ENCODE assay signal across 14 mouse cellular contexts in the genomic region with DNA sequence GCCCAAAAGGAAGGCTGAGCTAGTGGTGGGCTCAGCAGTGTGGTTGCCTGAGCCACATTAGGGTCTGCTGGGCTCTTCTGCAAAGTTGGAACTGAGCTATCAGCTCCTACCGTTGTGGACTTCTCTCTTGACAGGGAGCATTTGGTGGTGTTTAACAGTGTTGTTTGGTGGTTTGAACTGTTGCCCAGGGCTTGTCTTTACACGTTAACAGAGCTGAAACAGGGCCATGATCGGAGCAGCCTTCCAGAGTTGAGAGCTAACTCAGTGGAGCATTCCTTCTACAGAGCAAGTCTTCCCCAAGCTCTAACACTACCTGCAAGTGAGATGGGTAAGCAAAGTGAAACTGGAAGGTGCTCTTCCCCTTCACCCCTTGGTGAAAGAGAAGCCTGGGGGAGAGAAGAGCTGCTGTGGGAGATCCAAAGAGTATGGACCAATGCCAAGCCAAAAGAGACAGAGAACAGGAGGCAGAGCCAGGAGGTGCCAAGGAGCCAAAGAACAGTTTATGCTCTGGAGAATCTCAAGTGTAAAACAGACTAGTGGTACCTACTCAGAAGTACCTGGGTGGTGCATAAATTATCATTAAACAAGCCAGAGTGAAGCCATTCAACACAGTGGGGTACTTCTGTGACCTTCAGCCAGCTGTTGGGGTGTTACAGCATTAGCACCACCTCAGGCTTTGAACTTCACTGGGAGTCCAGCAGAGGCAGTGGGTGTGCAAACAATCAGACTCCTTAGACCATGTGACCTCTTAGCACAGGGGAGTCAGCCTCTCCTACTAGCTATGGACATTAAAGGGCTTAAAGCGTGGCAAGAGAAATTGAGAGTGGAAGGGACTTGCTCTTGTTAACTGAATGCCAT.
A peak's percentile ranks its signal among the peaks of the same experiment; 100 is the strongest.
DNase-seq lines count a peak whose midpoint lies in the region; ATAC-seq and TF ChIP-seq lines count a peak whose summit lies in the region.
"Had no signal": no experiment of that assay in that cellular context is flagged by ENCODE, and none has a peak within 500 bp of the region (broad histone marks: within the 10 kb centered on the region; RNA-seq: fewer than 3 reads in every experiment).

No protein-coding gene starts in this region.

- no peaks in the 10 kb centered on the region for H3K9me3 ChIP-seq in forebrain, embryonic 15.5 days
- H3K9me3 ChIP-seq in forebrain, embryonic 11.5 days (ENCODE audit: control insufficient read depth, low read length) = no peaks in the 10 kb centered on the region
- no peaks in the 10 kb centered on the region for H3K9me3 ChIP-seq in lung, embryonic 15.5 days
- no peaks in the 10 kb centered on the region for H3K9me3 ChIP-seq in embryonic facial prominence, embryonic 15.5 days (replicated peaks)
- no peaks in the 10 kb centered on the region for H3K9me3 ChIP-seq in stomach, embryonic 14.5 days (ENCODE audit: control insufficient read depth, low read depth, low read length)
- H3K9me3 ChIP-seq: embryonic facial prominence, embryonic 13.5 days; hindbrain, embryonic 12.5 days; liver, embryonic 15.5 days had no signal

- peaks cover 18% of the 10 kb centered on the region for H3K4me1 ChIP-seq in forebrain, embryonic 15.5 days
- no peaks in the 10 kb centered on the region for H3K4me1 ChIP-seq in forebrain, embryonic 11.5 days (replicated peaks; ENCODE audit: control insufficient read depth, insufficient read depth, low read length)
- H3K4me1 ChIP-seq in lung, embryonic 15.5 days = peaks cover 10% of the 10 kb centered on the region
- no peaks in the 10 kb centered on the region for H3K4me1 ChIP-seq in lung, adult 2 months (ENCODE audit: control insufficient read depth, insufficient read depth, low read length)
- peaks cover 32% of the 10 kb centered on the region for H3K4me1 ChIP-seq in embryonic facial prominence, embryonic 15.5 days
- H3K4me1 ChIP-seq in stomach, embryonic 14.5 days (ENCODE audit: control insufficient read depth, insufficient read depth, low read length) = peaks cover 7% of the 10 kb centered on the region; the same call in 1 of the 2 replicates
- H3K4me1 ChIP-seq: liver, embryonic 15.5 days had no signal

- DNase-seq in forebrain, embryonic 11.5 days (ENCODE audit: low spot score) = no peak
- no peak for DNase-seq in lung, adult 2 months
- no peak for DNase-seq in left cerebral cortex, adult 18-20 months (ENCODE audit: low spot score in 2 of 2)
- DNase-seq in layer of hippocampus, postnatal 25 days (ENCODE audit: extremely low spot score in 1 of 2, low spot score in 1 of 2) = no peak
- DNase-seq: cerebellum, adult 11 months; gastrocnemius, postnatal 36 days; right cerebral cortex, adult 18-20 months had no signal

- TF ChIP-seq POLR2A in lung, adult 2 months (IDR thresholded peaks at IDR 0.05; ENCODE audit: borderline replicate concordance, extremely low read depth, low read depth, low read length) = no peak

- no peak overlapping the region for H3K4me3 ChIP-seq in forebrain, embryonic 15.5 days
- no peak overlapping the region for H3K4me3 ChIP-seq in forebrain, embryonic 11.5 days (ENCODE audit: low read depth, low read length)
- H3K4me3 ChIP-seq in lung, embryonic 15.5 days = no peak overlapping the region
- H3K4me3 ChIP-seq in lung, adult 2 months (replicated peaks; ENCODE audit: extremely low read depth, low read depth, low read length) = no peak overlapping the region
- H3K4me3 ChIP-seq in embryonic facial prominence, embryonic 15.5 days (replicated peaks) = no peak overlapping the region
- no peak overlapping the region for H3K4me3 ChIP-seq in stomach, embryonic 14.5 days (ENCODE audit: low read depth, low read length)
- H3K4me3 ChIP-seq: embryonic facial prominence, embryonic 13.5 days; hindbrain, embryonic 12.5 days; liver, embryonic 15.5 days had no signal

- no peak for TF ChIP-seq CTCF in lung, adult 2 months (IDR thresholded peaks at IDR 0.05; ENCODE audit: insufficient read depth, low read length)

- no peaks in the 10 kb centered on the region for H3K27me3 ChIP-seq in forebrain, embryonic 15.5 days
- no peaks in the 10 kb centered on the region for H3K27me3 ChIP-seq in forebrain, embryonic 11.5 days (ENCODE audit: control insufficient read depth, insufficient read depth, low read length)
- no peaks in the 10 kb centered on the region for H3K27me3 ChIP-seq in lung, embryonic 15.5 days
- no peaks in the 10 kb centered on the region for H3K27me3 ChIP-seq in embryonic facial prominence, embryonic 15.5 days
- no peaks in the 10 kb centered on the region for H3K27me3 ChIP-seq in stomach, embryonic 14.5 days (ENCODE audit: control insufficient read depth, insufficient read depth, low read length)
- H3K27me3 ChIP-seq: embryonic facial prominence, embryonic 13.5 days; hindbrain, embryonic 12.5 days; liver, embryonic 15.5 days had no signal

- peak; percentile 17; the same call in 1 of the 2 replicates for ATAC-seq in forebrain, embryonic 15.5 days (replicated peaks)
- ATAC-seq in forebrain, embryonic 11.5 days (replicated peaks; ENCODE audit: low FRiP score) = no peak
- no peak for ATAC-seq in lung, embryonic 15.5 days (ENCODE audit: borderline replicate concordance, extremely low read depth, low FRiP score, low TSS enrichment)
- ATAC-seq in embryonic facial prominence, embryonic 15.5 days (ENCODE audit: insufficient number of reproducible peaks, low FRiP score, low TSS enrichment, low read depth) = no peak
- ATAC-seq in stomach, embryonic 14.5 days (ENCODE audit: insufficient number of reproducible peaks, insufficient read depth, low FRiP score, low read depth) = peak; percentile 49; the same call in 1 of the 2 replicates

- no peak overlapping the region for H3K4me2 ChIP-seq in forebrain, embryonic 15.5 days (replicated peaks)
- no peak overlapping the region for H3K4me2 ChIP-seq in forebrain, embryonic 11.5 days (ENCODE audit: low read depth, low read length, severe bottlenecking)
- no peak overlapping the region for H3K4me2 ChIP-seq in lung, embryonic 15.5 days
- no peak overlapping the region for H3K4me2 ChIP-seq in embryonic facial prominence, embryonic 15.5 days (replicated peaks)
- no peak overlapping the region for H3K4me2 ChIP-seq in stomach, embryonic 14.5 days (replicated peaks; ENCODE audit: low read depth, low read length)
- H3K4me2 ChIP-seq: embryonic facial prominence, embryonic 13.5 days; hindbrain, embryonic 12.5 days; liver, embryonic 15.5 days had no signal

- H3K27ac ChIP-seq in forebrain, embryonic 15.5 days (replicated peaks) = peak overlapping the region; percentile 46; the same call in 1 of the 2 replicates
- no peak overlapping the region for H3K27ac ChIP-seq in forebrain, embryonic 11.5 days (ENCODE audit: low read depth, low read length)
- H3K27ac ChIP-seq in lung, embryonic 15.5 days = 0 out of 2 replicates have a peak overlapping the region, but pooled peaks have one; percentile 6
- 0 out of 2 replicates have a peak overlapping the region, but pooled peaks have one; percentile 48 for H3K27ac ChIP-seq in embryonic facial prominence, embryonic 15.5 days (replicated peaks)
- H3K27ac ChIP-seq in stomach, embryonic 14.5 days (ENCODE audit: low read length) = peak overlapping the region; percentile 13; the same call in 1 of the 2 replicates
- H3K27ac ChIP-seq: embryonic facial prominence, embryonic 13.5 days; hindbrain, embryonic 12.5 days; liver, embryonic 15.5 days had no signal

- WGBS in forebrain, embryonic 15.5 days = 42% methylated on average over 4 of the region's 4 CpGs
- 86% methylated on average over 4 of the region's 4 CpGs for WGBS in forebrain, embryonic 11.5 days
- WGBS in lung, embryonic 15.5 days = 50% methylated on average over 4 of the region's 4 CpGs
- 64% methylated on average over 4 of the region's 4 CpGs for WGBS in lung, adult 2 months
- 38% methylated on average over 4 of the region's 4 CpGs for WGBS in embryonic facial prominence, embryonic 15.5 days
- WGBS in stomach, embryonic 14.5 days = 49% methylated on average over 4 of the region's 4 CpGs

- H3K9ac ChIP-seq in forebrain, embryonic 15.5 days (replicated peaks) = no peak overlapping the region
- no peak overlapping the region for H3K9ac ChIP-seq in forebrain, embryonic 11.5 days (ENCODE audit: low read length)
- no peak overlapping the region for H3K9ac ChIP-seq in lung, embryonic 15.5 days
- no peak overlapping the region for H3K9ac ChIP-seq in embryonic facial prominence, embryonic 15.5 days
- H3K9ac ChIP-seq in stomach, embryonic 14.5 days (replicated peaks; ENCODE audit: low read depth, low read length) = no peak overlapping the region
- H3K9ac ChIP-seq: embryonic facial prominence, embryonic 13.5 days; hindbrain, embryonic 12.5 days; liver, embryonic 15.5 days had no signal

- 0 out of 2 replicates have a peak, but pooled peaks cover 3% of the 10 kb centered on the region for H3K36me3 ChIP-seq in forebrain, embryonic 15.5 days
- no peaks in the 10 kb centered on the region for H3K36me3 ChIP-seq in forebrain, embryonic 11.5 days (ENCODE audit: control insufficient read depth, insufficient read depth, low read length)
- H3K36me3 ChIP-seq in lung, embryonic 15.5 days = no peaks in the 10 kb centered on the region
- H3K36me3 ChIP-seq in embryonic facial prominence, embryonic 15.5 days = no peaks in the 10 kb centered on the region
- H3K36me3 ChIP-seq in stomach, embryonic 14.5 days (ENCODE audit: control insufficient read depth, insufficient read depth, low read length) = no peaks in the 10 kb centered on the region
- H3K36me3 ChIP-seq: embryonic facial prominence, embryonic 13.5 days; hindbrain, embryonic 12.5 days; liver, embryonic 15.5 days had no signal

Comparison
In these comparisons a context has a peak if more than half of its experiments do, and no peak if none do; other contexts are left out.
1. ATAC-seq: peak in forebrain, embryonic 15.5 days (single experiment) and stomach, embryonic 14.5 days (single experiment); none in forebrain, embryonic 11.5 days (single experiment), lung, embryonic 15.5 days (single experiment) and embryonic facial prominence, embryonic 15.5 days (single experiment).